Mouse (Mus musculus): ENCODE measurements around the gene Nr1d1.

Gene Nr1d1

GRCm38 (mm10) chr11:98741051-98741620, 34.0 kb downstream of the Nr1d1 start:
- in situ Hi-C loops (cut with MboI, MseI), result loop anchor here in 1 of 2 experiments (5.0 to 25.0 kb wide), 2 partner anchors 46 to 879 kb away; no protein-coding TSS in a partner anchor

GRCm38 (mm10) chr11:98740393-98741050, 34.6 kb downstream of the Nr1d1 start, which contains the start of gene Thra:
Gene Thra (plus strand): TSS chr11:98740638.
- in situ Hi-C loops (cut with MboI, MseI), result loop anchor here in 1 of 2 experiments (5.0 to 25.0 kb wide), 2 partner anchors 47 to 878 kb away; no protein-coding TSS in a partner anchor

DNA sequence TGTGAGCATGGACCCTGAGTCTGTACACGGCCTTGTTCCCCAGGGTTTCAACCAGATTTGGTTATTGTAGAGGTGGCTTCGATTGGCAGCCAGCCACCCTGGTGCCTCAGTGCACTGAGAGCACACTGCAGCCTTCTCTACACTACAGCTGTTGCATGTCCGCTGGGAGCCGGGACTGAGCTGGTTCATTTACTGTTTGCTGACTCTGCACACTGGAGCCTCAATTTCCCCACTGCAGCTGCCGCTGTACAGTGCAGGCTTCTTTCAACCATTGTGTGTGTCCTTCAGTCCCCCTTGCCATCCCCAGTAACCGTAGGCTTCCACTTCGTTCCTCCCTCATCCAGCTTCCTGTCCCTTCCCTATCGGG, 35.1 kb downstream of the Nr1d1 start:
- in situ Hi-C loops (cut with MboI, MseI), result loop anchor here in 1 of 2 experiments (5.0 to 25.0 kb wide), 2 partner anchors 47 to 878 kb away; no protein-coding TSS in a partner anchor

- in situ Hi-C loops (cut with MboI, MseI), result loop anchor here (10.0 to 25.0 kb wide), 2 partner anchors 46 to 877 kb away; no protein-coding TSS in a partner anchor
These were observed 36.2 kb downstream of the Nr1d1 start for GRCm38 (mm10) chr11:98738925-98739324.

- in situ Hi-C loops (cut with MboI, MseI), result loop anchor here (10.0 to 25.0 kb wide), 2 partner anchors 46 to 876 kb away; no protein-coding TSS in a partner anchor
These were observed 36.7 kb downstream of the Nr1d1 start for GRCm38 (mm10) chr11:98738428-98738911.

GRCm38 (mm10) chr11:98737220-98737619, 37.9 kb downstream of the Nr1d1 start:
- in situ Hi-C loops (cut with MboI, MseI), result loop anchor here (10.0 to 25.0 kb wide), 2 partner anchors 48 to 875 kb away; no protein-coding TSS in a partner anchor

GRCm38 (mm10) chr11:98736176-98736575, 39.0 kb downstream of the Nr1d1 start:
- in situ Hi-C loops (cut with MboI, MseI), result loop anchor here (10.0 to 25.0 kb wide), 2 partner anchors 49 to 874 kb away; no protein-coding TSS in a partner anchor

DNA sequence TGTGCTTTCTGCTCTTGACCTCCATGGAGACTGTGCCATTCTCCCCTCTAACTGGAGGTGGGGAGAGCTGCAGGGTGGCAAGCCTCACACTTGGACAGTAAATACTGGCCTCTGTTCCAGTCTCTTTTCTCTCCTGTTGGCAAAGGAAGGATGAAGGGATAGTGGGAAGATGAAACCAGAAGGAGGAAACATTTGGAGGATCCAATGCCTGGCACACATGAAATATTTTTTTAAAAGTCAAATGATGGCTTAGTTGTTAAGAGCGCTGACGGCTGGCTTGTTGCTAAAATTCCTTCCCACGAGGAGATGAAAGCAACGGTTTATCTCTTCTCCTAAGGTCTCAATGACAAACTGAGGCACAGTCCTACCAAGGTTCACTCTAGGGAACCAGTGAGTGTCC, 40.0 kb downstream of the Nr1d1 start:
- in situ Hi-C loops (cut with MboI, MseI), result loop anchor here (10.0 to 25.0 kb wide), 2 partner anchors 50 to 873 kb away; no protein-coding TSS in a partner anchor

- in situ Hi-C loops (cut with MboI, MseI), result loop anchor here (10.0 to 25.0 kb wide), 2 partner anchors 51 to 872 kb away; no protein-coding TSS in a partner anchor
These were observed 41.1 kb downstream of the Nr1d1 start for GRCm38 (mm10) chr11:98734020-98734419.

- in situ Hi-C loops (cut with MboI, MseI), result loop anchor here (10.0 to 25.0 kb wide), 2 partner anchors 54 to 869 kb away; no protein-coding TSS in a partner anchor
These were observed 44.0 kb downstream of the Nr1d1 start for GRCm38 (mm10) chr11:98731134-98731533.

GRCm38 (mm10) chr11:98730727-98731126, 44.4 kb downstream of the Nr1d1 start:
- in situ Hi-C loops (cut with MboI, MseI), result loop anchor here (10.0 to 25.0 kb wide), 2 partner anchors 54 to 868 kb away; no protein-coding TSS in a partner anchor

DNA sequence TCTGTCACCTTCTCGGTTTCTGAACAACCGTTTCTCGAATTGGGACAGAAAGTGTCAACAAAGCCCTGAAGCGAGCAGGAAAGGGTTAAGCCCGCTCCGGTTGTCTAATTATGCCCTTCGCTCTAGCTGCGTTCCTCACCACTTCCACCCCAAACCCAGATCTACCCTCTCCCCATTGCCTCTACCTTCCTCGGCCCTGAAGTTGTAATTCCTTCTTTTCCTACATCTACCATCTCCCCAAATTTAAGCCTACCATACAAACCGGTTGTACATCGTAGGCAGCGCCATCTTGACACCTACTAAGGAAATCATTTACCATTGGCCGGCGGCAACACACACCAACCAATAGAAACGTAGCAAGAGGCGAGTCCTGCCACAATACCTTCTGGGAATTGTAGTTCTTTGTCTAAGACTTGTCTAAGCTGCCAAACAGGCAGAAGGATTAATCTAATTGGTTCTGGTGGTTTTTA, 46.0 kb downstream of the Nr1d1 start, which contains the start of gene Med24:
TSS of gene Med24 (minus strand) at position 317 of the 470 bp plus-strand sequence.
- in situ Hi-C loops (cut with MboI, MseI), result loop anchor here in 1 of 2 experiments (25.0 kb wide), 1 partner anchor 867 kb away; no protein-coding TSS in a partner anchor

DNA sequence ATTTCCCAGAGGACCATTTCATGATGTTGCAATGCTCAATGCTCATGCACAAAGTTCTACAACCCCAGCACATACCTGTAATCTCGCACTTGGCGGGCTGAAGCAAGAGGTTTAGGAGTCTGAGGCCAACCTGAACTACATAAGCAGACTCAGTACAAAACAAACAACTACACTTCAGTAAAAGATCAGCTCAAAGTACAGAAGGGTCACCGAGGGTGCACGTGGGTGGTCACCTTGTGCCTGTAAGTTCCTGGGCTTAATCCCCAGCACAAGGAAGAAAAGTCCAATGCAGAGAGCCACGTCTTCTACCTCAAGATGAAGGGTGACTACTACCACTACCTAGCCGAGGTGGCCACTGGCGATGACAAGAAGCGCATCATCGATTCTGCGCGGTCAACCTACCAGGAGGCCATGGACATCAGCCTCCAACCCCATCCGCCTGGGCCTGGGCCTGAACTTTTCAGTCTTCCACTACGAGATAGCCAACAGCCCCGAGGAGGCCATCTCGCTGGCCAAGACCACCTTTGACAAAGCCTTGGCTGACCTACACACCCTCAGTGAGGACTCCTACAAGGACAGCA, 49.1 kb downstream of the Nr1d1 start:
- in situ Hi-C loops (cut with MboI, MseI), result loop anchor here in 1 of 2 experiments (25.0 kb wide), 1 partner anchor 864 kb away; no protein-coding TSS in a partner anchor

DNA sequence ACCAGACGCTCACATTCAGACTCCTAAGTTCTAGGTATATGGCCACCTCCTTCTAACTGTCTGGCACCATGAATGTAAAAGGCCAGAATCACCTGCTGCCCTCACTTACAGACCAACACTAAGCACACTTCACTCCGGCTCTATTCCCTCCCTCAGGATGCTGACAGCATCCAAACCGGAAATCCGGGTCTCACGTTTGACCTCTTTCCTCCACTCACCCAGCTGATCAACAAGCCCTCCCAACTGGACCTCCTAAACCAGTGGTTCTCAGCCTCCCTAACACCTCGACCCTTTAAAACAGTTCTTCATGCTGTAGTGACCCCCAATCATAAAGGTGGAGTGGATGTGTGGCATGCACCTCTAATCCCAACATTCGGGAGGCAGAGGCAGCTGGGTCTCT, 52.0 kb downstream of the Nr1d1 start:
- in situ Hi-C loops (cut with MboI, MseI), result no loop called here

DNA sequence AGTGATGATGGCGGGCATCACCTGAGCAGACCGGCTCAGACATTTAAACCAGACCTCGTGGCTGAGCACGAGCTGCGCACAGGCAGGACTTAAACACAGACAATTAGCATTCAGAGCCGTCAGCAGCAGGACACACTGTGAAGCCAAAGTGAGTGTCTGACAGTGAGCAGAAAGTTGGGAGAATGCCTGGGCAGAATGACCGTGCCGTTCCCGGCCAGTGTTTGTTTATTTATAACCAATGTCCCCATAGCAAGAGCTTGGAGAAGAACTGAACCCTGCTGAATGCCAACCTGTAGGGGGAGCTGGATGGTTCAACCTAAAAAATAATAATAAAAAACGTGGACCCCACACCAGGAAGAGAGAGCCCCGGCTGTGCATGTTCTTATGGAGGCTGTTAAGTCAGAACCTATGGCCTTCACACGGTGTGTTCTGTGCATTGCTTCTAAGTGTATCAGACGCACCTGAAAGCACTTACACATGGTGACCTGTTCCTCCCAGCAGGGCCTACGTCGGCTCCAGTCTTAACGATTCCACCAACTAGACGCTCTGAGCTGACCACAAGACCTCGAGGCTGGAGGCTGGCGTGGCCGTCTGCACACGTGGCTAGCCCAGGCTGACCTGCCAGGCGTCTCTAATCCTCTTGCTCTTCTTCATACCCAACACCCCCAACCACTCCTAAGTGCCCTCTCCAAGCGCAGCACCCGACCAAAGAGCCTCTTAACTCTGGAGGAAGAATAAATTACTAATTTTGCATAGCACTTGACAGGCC, 53.5 kb downstream of the Nr1d1 start:
- in situ Hi-C loops (cut with MboI, MseI), result no loop called here

GRCm38 (mm10) chr11:98720756-98721155, 54.4 kb downstream of the Nr1d1 start:
- in situ Hi-C loops (cut with MboI, MseI), result no loop called here
